Mouse (Mus musculus): ENCODE data around the gene Psip1. TPM values are rescaled to one million over a fixed set of nuclear protein-coding genes. Genes with fewer than 3 reads are reported as not detected.

The Psip1 gene
- polyA plus RNA-seq, 1 experiment, result 24.0 TPM

- TF ChIP-seq POLR2A (IDR thresholded peaks at IDR 0.05; ENCODE audit: insufficient read length, low read depth) (no peak), TCF12 (IDR thresholded peaks at IDR 0.05; ENCODE audit: insufficient read depth, poor library complexity, severe bottlenecking) (no peak), E2F4 (IDR thresholded peaks at IDR 0.05; ENCODE audit: insufficient read depth) (no peak), MYOD1 (IDR thresholded peaks at IDR 0.05; ENCODE audit: control insufficient read depth in 1 of 3, insufficient read length in 2 of 3, low read depth in 2 of 3) (no peak), POLR2AphosphoS2 (IDR thresholded peaks at IDR 0.05; ENCODE audit: insufficient read length, low read depth) (no peak), USF1 (IDR thresholded peaks at IDR 0.05; ENCODE audit: low read depth) (no peak), TCF3 (IDR thresholded peaks at IDR 0.05; ENCODE audit: insufficient read length, low read depth) (no peak), REST (IDR thresholded peaks at IDR 0.05; ENCODE audit: insufficient read depth, insufficient read length) (no peak), MYOG (IDR thresholded peaks at IDR 0.05; ENCODE audit: control insufficient read depth in 1 of 3, insufficient read depth in 1 of 3, insufficient read length in 2 of 3, low read depth in 2 of 3) (no peak), CEBPB (IDR thresholded peaks at IDR 0.05; ENCODE audit: insufficient read depth, poor library complexity, severe bottlenecking) (no peak), SRF (IDR thresholded peaks at IDR 0.05; ENCODE audit: control insufficient read depth, insufficient read length, low read depth) (no peak), MAX (IDR thresholded peaks at IDR 0.05; ENCODE audit: low read depth) (no peak)
- H3K4me3 ChIP-seq, result no peak overlapping the region
- H3K79me2 ChIP-seq (ENCODE audit: control insufficient read depth, insufficient read depth), result peaks cover 32% of the 10 kb centered on the region
- no peak overlapping the region for H3ac ChIP-seq (ENCODE audit: control insufficient read depth, insufficient read length)
- H3K27me3 ChIP-seq (ENCODE audit: control insufficient read depth, insufficient read depth, insufficient read length), result no peaks in the 10 kb centered on the region
- H3K36me3 ChIP-seq (ENCODE audit: control insufficient read depth, insufficient read depth), result peaks cover 26% of the 10 kb centered on the region
- no peak overlapping the region for H3K4me2 ChIP-seq (ENCODE audit: low read depth)
Observed at GRCm38 (mm10) chr4:83436375-83436774, 49.9 kb downstream of the Psip1 start.

- Histone ChIP-seq H3K36me3 (ENCODE audit: control insufficient read depth, insufficient read depth) (peaks cover 47% of the 10 kb centered on the region), H3K4me2 (ENCODE audit: low read depth) (no peak overlapping the region), H3ac (ENCODE audit: control insufficient read depth, insufficient read length) (no peak overlapping the region), H3K27me3 (ENCODE audit: control insufficient read depth, insufficient read depth, insufficient read length) (no peaks in the 10 kb centered on the region), H3K79me2 (ENCODE audit: control insufficient read depth, insufficient read depth) (peaks cover 51% of the 10 kb centered on the region), H3K4me3 (no peak overlapping the region)
- no peak for TF ChIP-seq MYOD1 (IDR thresholded peaks at IDR 0.05; ENCODE audit: control insufficient read depth in 1 of 3, insufficient read length in 2 of 3, low read depth in 2 of 3)
- no peak for TF ChIP-seq SRF (IDR thresholded peaks at IDR 0.05; ENCODE audit: control insufficient read depth, insufficient read length, low read depth)
- TF ChIP-seq REST (IDR thresholded peaks at IDR 0.05; ENCODE audit: insufficient read depth, insufficient read length), result no peak
- no peak for TF ChIP-seq MAX (IDR thresholded peaks at IDR 0.05; ENCODE audit: low read depth)
- no peak for TF ChIP-seq CEBPB (IDR thresholded peaks at IDR 0.05; ENCODE audit: insufficient read depth, poor library complexity, severe bottlenecking)
- no peak for TF ChIP-seq POLR2AphosphoS2 (IDR thresholded peaks at IDR 0.05; ENCODE audit: insufficient read length, low read depth)
- no peak for TF ChIP-seq USF1 (IDR thresholded peaks at IDR 0.05; ENCODE audit: low read depth)
- TF ChIP-seq MYOG (IDR thresholded peaks at IDR 0.05; ENCODE audit: control insufficient read depth in 1 of 3, insufficient read depth in 1 of 3, insufficient read length in 2 of 3, low read depth in 2 of 3), result no peak
- no peak for TF ChIP-seq E2F4 (IDR thresholded peaks at IDR 0.05; ENCODE audit: insufficient read depth)
- no peak for TF ChIP-seq POLR2A (IDR thresholded peaks at IDR 0.05; ENCODE audit: insufficient read length, low read depth)
- TF ChIP-seq TCF12 (IDR thresholded peaks at IDR 0.05; ENCODE audit: insufficient read depth, poor library complexity, severe bottlenecking), result no peak
Observed at GRCm38 (mm10) chr4:83432901-83433300, 53.4 kb downstream of the Psip1 start.

- Histone ChIP-seq H3K4me3 (no peak overlapping the region), H3K36me3 (ENCODE audit: control insufficient read depth, insufficient read depth) (peaks cover 41% of the 10 kb centered on the region), H3K79me2 (ENCODE audit: control insufficient read depth, insufficient read depth) (peaks cover 61% of the 10 kb centered on the region), H3K27me3 (ENCODE audit: control insufficient read depth, insufficient read depth, insufficient read length) (no peaks in the 10 kb centered on the region), H3ac (ENCODE audit: control insufficient read depth, insufficient read length) (no peak overlapping the region), H3K4me2 (ENCODE audit: low read depth) (no peak overlapping the region)
- TF ChIP-seq CEBPB (IDR thresholded peaks at IDR 0.05; ENCODE audit: insufficient read depth, poor library complexity, severe bottlenecking) (no peak), USF1 (IDR thresholded peaks at IDR 0.05; ENCODE audit: low read depth) (no peak), SRF (IDR thresholded peaks at IDR 0.05; ENCODE audit: control insufficient read depth, insufficient read length, low read depth) (no peak), MYOG (IDR thresholded peaks at IDR 0.05; ENCODE audit: control insufficient read depth in 1 of 3, insufficient read depth in 1 of 3, insufficient read length in 2 of 3, low read depth in 2 of 3) (no peak), E2F4 (IDR thresholded peaks at IDR 0.05; ENCODE audit: insufficient read depth) (no peak), MAX (IDR thresholded peaks at IDR 0.05; ENCODE audit: low read depth) (no peak), MYOD1 (IDR thresholded peaks at IDR 0.05; ENCODE audit: control insufficient read depth in 1 of 3, insufficient read length in 2 of 3, low read depth in 2 of 3) (no peak), TCF12 (IDR thresholded peaks at IDR 0.05; ENCODE audit: insufficient read depth, poor library complexity, severe bottlenecking) (no peak)
Observed at GRCm38 (mm10) chr4:83431950-83432349, 54.3 kb downstream of the Psip1 start.

GRCm38 (mm10) chr4:83428845-83429244 lies 57.4 kb downstream of the Psip1 start:
- Histone ChIP-seq H3K4me3 (no peak overlapping the region), H3K36me3 (ENCODE audit: control insufficient read depth, insufficient read depth) (peaks cover 34% of the 10 kb centered on the region), H3K27me3 (ENCODE audit: control insufficient read depth, insufficient read depth, insufficient read length) (no peaks in the 10 kb centered on the region), H3K4me2 (ENCODE audit: low read depth) (no peak overlapping the region), H3ac (ENCODE audit: control insufficient read depth, insufficient read length) (no peak overlapping the region), H3K79me2 (ENCODE audit: control insufficient read depth, insufficient read depth) (peaks cover 86% of the 10 kb centered on the region)
- TF ChIP-seq MYOD1 (IDR thresholded peaks at IDR 0.05; ENCODE audit: control insufficient read depth in 1 of 3, insufficient read length in 2 of 3, low read depth in 2 of 3), result no peak
- TF ChIP-seq TCF12 (IDR thresholded peaks at IDR 0.05; ENCODE audit: insufficient read depth, poor library complexity, severe bottlenecking), result no peak
- no peak for TF ChIP-seq CEBPB (IDR thresholded peaks at IDR 0.05; ENCODE audit: insufficient read depth, poor library complexity, severe bottlenecking)
- no peak for TF ChIP-seq MYOG (IDR thresholded peaks at IDR 0.05; ENCODE audit: control insufficient read depth in 1 of 3, insufficient read depth in 1 of 3, insufficient read length in 2 of 3, low read depth in 2 of 3)
- no peak for TF ChIP-seq SRF (IDR thresholded peaks at IDR 0.05; ENCODE audit: control insufficient read depth, insufficient read length, low read depth)

- H3K79me2 ChIP-seq (ENCODE audit: control insufficient read depth, insufficient read depth), result peaks cover 92% of the 10 kb centered on the region
- TF ChIP-seq REST (IDR thresholded peaks at IDR 0.05; ENCODE audit: insufficient read depth, insufficient read length), result no peak
- no peak for TF ChIP-seq E2F4 (IDR thresholded peaks at IDR 0.05; ENCODE audit: insufficient read depth)
- TF ChIP-seq POLR2A (IDR thresholded peaks at IDR 0.05; ENCODE audit: insufficient read length, low read depth), result no peak
- TF ChIP-seq CEBPB (IDR thresholded peaks at IDR 0.05; ENCODE audit: insufficient read depth, poor library complexity, severe bottlenecking), result no peak
- no peak for TF ChIP-seq MYOD1 (IDR thresholded peaks at IDR 0.05; ENCODE audit: control insufficient read depth in 1 of 3, insufficient read length in 2 of 3, low read depth in 2 of 3)
- TF ChIP-seq TCF12 (IDR thresholded peaks at IDR 0.05; ENCODE audit: insufficient read depth, poor library complexity, severe bottlenecking), result no peak
- no peak for TF ChIP-seq SRF (IDR thresholded peaks at IDR 0.05; ENCODE audit: control insufficient read depth, insufficient read length, low read depth)
- TF ChIP-seq MYOG (IDR thresholded peaks at IDR 0.05; ENCODE audit: control insufficient read depth in 1 of 3, insufficient read depth in 1 of 3, insufficient read length in 2 of 3, low read depth in 2 of 3), result no peak
- no peak for TF ChIP-seq MAX (IDR thresholded peaks at IDR 0.05; ENCODE audit: low read depth)
- no peak for TF ChIP-seq POLR2AphosphoS2 (IDR thresholded peaks at IDR 0.05; ENCODE audit: insufficient read length, low read depth)
- no peak for TF ChIP-seq TCF3 (IDR thresholded peaks at IDR 0.05; ENCODE audit: insufficient read length, low read depth)
- TF ChIP-seq USF1 (IDR thresholded peaks at IDR 0.05; ENCODE audit: low read depth), result no peak
- H3K4me2 ChIP-seq (ENCODE audit: low read depth), result no peak overlapping the region
- no peak overlapping the region for H3K4me3 ChIP-seq
- peaks cover 30% of the 10 kb centered on the region for H3K36me3 ChIP-seq (ENCODE audit: control insufficient read depth, insufficient read depth)
- no peaks in the 10 kb centered on the region for H3K27me3 ChIP-seq (ENCODE audit: control insufficient read depth, insufficient read depth, insufficient read length)
- H3ac ChIP-seq (ENCODE audit: control insufficient read depth, insufficient read length), result no peak overlapping the region
Observed at GRCm38 (mm10) chr4:83427696-83428095, 58.6 kb downstream of the Psip1 start.

Data from myocyte (in vitro differentiated cells).